ENCODE assay signal across 25 mouse cellular contexts in the genomic region with DNA sequence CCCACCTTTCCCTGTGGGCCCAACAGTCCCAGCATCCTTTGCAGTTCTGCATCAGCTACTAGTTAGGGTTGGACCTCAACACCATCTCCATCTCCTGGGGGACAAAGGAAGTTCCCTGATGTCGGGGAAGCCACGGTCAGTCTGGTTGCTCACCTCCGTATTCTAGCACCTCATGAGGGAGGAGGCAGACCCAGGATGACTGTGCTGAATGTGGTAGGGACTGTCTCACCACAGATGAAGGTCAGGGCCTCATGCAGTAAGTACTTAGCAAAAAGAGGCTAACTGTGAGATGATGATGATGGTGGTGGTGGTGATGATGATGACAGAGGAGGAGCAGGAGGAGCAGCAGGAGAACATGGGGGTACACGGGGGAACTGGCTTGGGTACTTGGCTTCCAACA.
DNase-seq lines count a peak whose midpoint lies in the region; ATAC-seq and TF ChIP-seq lines count a peak whose summit lies in the region.
"Had no signal": no experiment of that assay in that cellular context is flagged by ENCODE, and none has a peak within 500 bp of the region (broad histone marks: within the 10 kb centered on the region; RNA-seq: fewer than 3 reads in every experiment).

No protein-coding gene starts in this region.

- WGBS in heart, embryonic 10.5 days = 89% methylated on average over 4 of the region's 4 CpGs
- WGBS in lung, postnatal 0 days = 82% methylated on average over 4 of the region's 4 CpGs
- WGBS in small intestine, adult 2 months = 94% methylated on average over 4 of the region's 4 CpGs

- peaks cover 72% of the 10 kb centered on the region for H3K4me1 ChIP-seq in heart, embryonic 10.5 days
- H3K4me1 ChIP-seq in lung, postnatal 0 days (ENCODE audit: insufficient read depth, low read depth, low read length) = no peaks in the 10 kb centered on the region
- H3K4me1 ChIP-seq in small intestine, adult 2 months (ENCODE audit: control insufficient read depth, insufficient read depth, insufficient read length, low read length) = no peaks in the 10 kb centered on the region; the same call in 1 of the 2 replicates

- H3K4me2 ChIP-seq in lung, postnatal 0 days (replicated peaks; ENCODE audit: low read depth, low read length) = no peak overlapping the region
- H3K4me2 ChIP-seq: hindbrain, embryonic 13.5 days; midbrain, embryonic 11.5 days; stomach, embryonic 15.5 days had no signal

- H3K27me3 ChIP-seq in heart, embryonic 10.5 days (ENCODE audit: insufficient read depth, poor library complexity, severe bottlenecking) = no peaks in the 10 kb centered on the region
- H3K27me3 ChIP-seq in lung, postnatal 0 days (replicated peaks; ENCODE audit: insufficient read depth, low read length) = no peaks in the 10 kb centered on the region
- no peaks in the 10 kb centered on the region for H3K27me3 ChIP-seq in small intestine, adult 2 months (ENCODE audit: control insufficient read depth, insufficient read depth, low read length)
- H3K27me3 ChIP-seq: hindbrain, embryonic 13.5 days; stomach, embryonic 15.5 days had no signal

- peaks cover 36% of the 10 kb centered on the region for H3K36me3 ChIP-seq in heart, embryonic 10.5 days
- no peaks in the 10 kb centered on the region for H3K36me3 ChIP-seq in lung, postnatal 0 days (ENCODE audit: insufficient read depth, low read length)
- no peaks in the 10 kb centered on the region for H3K36me3 ChIP-seq in small intestine, adult 2 months (ENCODE audit: control insufficient read depth, insufficient read depth, low read length)
- H3K36me3 ChIP-seq: stomach, embryonic 15.5 days had no signal

- no peaks in the 10 kb centered on the region for H3K9me3 ChIP-seq in heart, embryonic 10.5 days
- H3K9me3 ChIP-seq in lung, postnatal 0 days (ENCODE audit: low read length) = no peaks in the 10 kb centered on the region
- H3K9me3 ChIP-seq: hindbrain, embryonic 13.5 days; stomach, embryonic 15.5 days had no signal

- TF ChIP-seq POLR2A in small intestine, adult 2 months (IDR thresholded peaks at IDR 0.05; ENCODE audit: low read depth, low read length) = no peak

- H3K4me3 ChIP-seq in heart, embryonic 10.5 days = no peak overlapping the region
- H3K4me3 ChIP-seq in lung, postnatal 0 days (ENCODE audit: low read depth, low read length) = no peak overlapping the region
- H3K4me3 ChIP-seq in small intestine, adult 2 months (ENCODE audit: low read depth, low read length) = no peak overlapping the region
- H3K4me3 ChIP-seq: erythroblast, embryonic 14.5 days; hindbrain, embryonic 13.5 days; stomach, embryonic 15.5 days had no signal

- no peak for TF ChIP-seq EP300 in lung, postnatal 0 days (IDR thresholded peaks at IDR 0.05)

- H3K27ac ChIP-seq in heart, embryonic 10.5 days = peak overlapping the region; percentile 69; the same call in 1 of the 2 replicates
- peak overlapping the region; percentile 71; the same call in 1 of the 2 replicates for H3K27ac ChIP-seq in lung, postnatal 0 days (ENCODE audit: low read length)
- peak overlapping the region; percentile 70 for H3K27ac ChIP-seq in small intestine, adult 2 months (ENCODE audit: insufficient read depth, low read depth, low read length)
- H3K27ac ChIP-seq: hindbrain, embryonic 13.5 days had no signal

- no peak overlapping the region for H3K9ac ChIP-seq in lung, postnatal 0 days (replicated peaks; ENCODE audit: low read depth)
- H3K9ac ChIP-seq: hindbrain, embryonic 13.5 days; stomach, embryonic 15.5 days had no signal

- DNase-seq in heart, embryonic 10.5 days (ENCODE audit: low spot score) = no peak
- DNase-seq in heart, postnatal 4 days = no peak
- DNase-seq in lung, postnatal 0 days (ENCODE audit: low spot score) = no peak
- DNase-seq in lung, postnatal 25 days (ENCODE audit: low spot score) = no peak
- no peak for DNase-seq in spleen, adult 18-20 months
- no peak for DNase-seq in urinary bladder, postnatal 4 days (ENCODE audit: low spot score in 2 of 2)
- DNase-seq: adrenal gland, postnatal 25 days; cerebellum, adult 2 months; cerebellum, postnatal 14 days; heart, postnatal 36 days; kidney, adult 9 months; kidney, postnatal 10 days; liver; lung, postnatal 10 days; thymus, adult 18-20 months; thymus, postnatal 25 days had no signal

- no peak for ATAC-seq in lung, postnatal 0 days
- ATAC-seq: CD4-positive, CD25-positive, alpha-beta regulatory T cell, adult 4 months; forebrain, embryonic 16.5 days; inflammation-experienced regulatory T-cells, adult 6 months; midbrain, embryonic 16.5 days had no signal

- no peak for TF ChIP-seq CTCF in lung, postnatal 0 days (IDR thresholded peaks at IDR 0.05)
- no peak for TF ChIP-seq CTCF in small intestine, adult 2 months (IDR thresholded peaks at IDR 0.05; ENCODE audit: extremely low read depth, insufficient read length, insufficient replicate concordance, low read depth, low read length)
